Mouse (Mus musculus): Measurements from ENCODE around the gene Sh3gl2. TPM values are rescaled to one million over a fixed set of nuclear protein-coding genes. Genes with fewer than 3 reads are reported as not detected.

The Sh3gl2 gene
- total and polyA plus RNA-seq, 3 experiments: not detected

DNA sequence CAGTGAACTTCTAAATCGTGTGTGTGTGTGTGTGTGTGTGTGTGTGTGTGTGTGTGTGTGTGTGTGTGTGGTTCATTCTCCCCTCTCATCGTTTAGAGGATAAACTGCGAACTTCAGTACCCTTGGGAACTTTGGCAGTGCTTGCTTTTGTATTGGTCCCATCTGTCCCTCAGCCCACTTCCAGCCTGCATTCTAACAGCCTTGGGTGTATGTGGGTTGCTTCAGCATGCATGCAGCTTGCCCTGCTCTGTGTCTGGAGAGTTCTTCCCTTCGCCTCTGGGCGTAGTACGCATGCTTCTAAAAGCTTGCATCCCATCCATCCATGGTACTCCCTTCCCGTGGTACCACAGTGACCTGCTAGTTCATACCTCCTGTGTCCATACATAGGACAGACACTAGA, 200.3 kb downstream of the Sh3gl2 start:
- Histone ChIP-seq H3K27me3 (replicated peaks) (no peaks in the 10 kb centered on the region), H3K4me2 (ENCODE audit: insufficient read depth, low read depth, poor library complexity, severe bottlenecking) (no peak overlapping the region), H3K79me2 (replicated peaks; ENCODE audit: control insufficient read depth, extremely low read depth, insufficient read depth, poor library complexity, severe bottlenecking) (no peaks in the 10 kb centered on the region), H3K27ac (ENCODE audit: insufficient read depth, low read depth) (no peak overlapping the region), H3K36me3 (replicated peaks in 1 of 2; ENCODE audit: control insufficient read depth in 1 of 2, insufficient read depth in 1 of 2, low read length in 1 of 2) (no peaks in the 10 kb centered on the region), H3K9ac (ENCODE audit: insufficient read depth, low read depth) (no peak overlapping the region), H3K4me3 (replicated peaks in 1 of 3; ENCODE audit: low read depth in 2 of 3, low read length in 2 of 3, poor library complexity in 1 of 3) (no peak overlapping the region), H3K9me3 (replicated peaks; ENCODE audit: low read length) (peaks cover 56% of the 10 kb centered on the region), H3K4me1 (ENCODE audit: control insufficient read depth in 1 of 2, insufficient read depth in 2 of 2) (no peaks in the 10 kb centered on the region)
- in situ Hi-C loops (cut with MboI; ENCODE audit: low pct_ligation_motif_present, low pct_unique_long_range_greater_than_20kb, low sequenced_read_pairs) (no loop called here), dilution Hi-C loops (cut with MboI; ENCODE audit: extremely low pct_ligation_motif_present, extremely low pct_unique_long_range_greater_than_20kb, low sequenced_read_pairs) (no loop called here)
- TF ChIP-seq MYC (IDR thresholded peaks at IDR 0.05; ENCODE audit: low read depth, low read length): no peak
- TF ChIP-seq USF2 (conservative IDR thresholded peaks at IDR 0.05; ENCODE audit: low read depth, low read length): no peak
- no peak for TF ChIP-seq PAX5 (IDR thresholded peaks at IDR 0.05; ENCODE audit: low read length)
- no peak for TF ChIP-seq MAFK (IDR thresholded peaks at IDR 0.05; ENCODE audit: insufficient replicate concordance, low read length)
- TF ChIP-seq JUND (conservative IDR thresholded peaks at IDR 0.05; ENCODE audit: low read depth, low read length): no peak
- no peak for TF ChIP-seq USF1 (IDR thresholded peaks at IDR 0.05; ENCODE audit: low read depth, low read length)
- TF ChIP-seq SMC3 (IDR thresholded peaks at IDR 0.05; ENCODE audit: low read depth, low read length): no peak
- no peak for TF ChIP-seq CHD1 (IDR thresholded peaks at IDR 0.05; ENCODE audit: low read depth, low read length)
- no peak for DNase-seq (ENCODE audit: extremely low read depth)

- in situ Hi-C loops (cut with MboI; ENCODE audit: low pct_ligation_motif_present, low pct_unique_long_range_greater_than_20kb, low sequenced_read_pairs) (no loop called here), dilution Hi-C loops (cut with MboI; ENCODE audit: extremely low pct_ligation_motif_present, extremely low pct_unique_long_range_greater_than_20kb, low sequenced_read_pairs) (no loop called here)
- DNase-seq (ENCODE audit: extremely low read depth): no peak
Observed at GRCm38 (mm10) chr4:85416466-85416865, 211.5 kb downstream of the Sh3gl2 start.

More at GRCm38 (mm10) chr4:85416466-85416865, 211.5 kb downstream of the Sh3gl2 start:
- Histone ChIP-seq H3K9ac (ENCODE audit: insufficient read depth, low read depth) (no peak overlapping the region), H3K9me3 (replicated peaks; ENCODE audit: low read length) (peaks cover 44% of the 10 kb centered on the region), H3K79me2 (replicated peaks; ENCODE audit: control insufficient read depth, extremely low read depth, insufficient read depth, poor library complexity, severe bottlenecking) (no peaks in the 10 kb centered on the region), H3K4me1 (ENCODE audit: control insufficient read depth in 1 of 2, insufficient read depth in 2 of 2) (no peaks in the 10 kb centered on the region), H3K36me3 (replicated peaks in 1 of 2; ENCODE audit: control insufficient read depth in 1 of 2, insufficient read depth in 1 of 2, low read length in 1 of 2) (no peaks in the 10 kb centered on the region), H3K27ac (ENCODE audit: insufficient read depth, low read depth) (no peak overlapping the region), H3K27me3 (replicated peaks) (no peaks in the 10 kb centered on the region), H3K4me2 (ENCODE audit: insufficient read depth, low read depth, poor library complexity, severe bottlenecking) (no peak overlapping the region), H3K4me3 (replicated peaks in 1 of 3; ENCODE audit: low read depth in 2 of 3, low read length in 2 of 3, poor library complexity in 1 of 3) (no peak overlapping the region)
- TF ChIP-seq NELFE (IDR thresholded peaks at IDR 0.05; ENCODE audit: low read depth, low read length) (no peak), E2F4 (IDR thresholded peaks at IDR 0.05; ENCODE audit: insufficient replicate concordance, low read depth, low read length) (no peak), MYC (IDR thresholded peaks at IDR 0.05; ENCODE audit: low read depth, low read length) (no peak), UBTF (IDR thresholded peaks at IDR 0.05; ENCODE audit: low read depth, low read length) (no peak), CTCF (conservative IDR thresholded peaks at IDR 0.05 in 1 of 2, IDR thresholded peaks at IDR 0.05 in 1 of 2; ENCODE audit: low read depth in 2 of 2, low read length in 2 of 2) (no peak), MAFK (IDR thresholded peaks at IDR 0.05; ENCODE audit: insufficient replicate concordance, low read length) (no peak), ELF1 (IDR thresholded peaks at IDR 0.05; ENCODE audit: low read depth, low read length) (no peak), POLR2AphosphoS2 (IDR thresholded peaks at IDR 0.05; ENCODE audit: low read depth, low read length) (no peak), KAT2A (IDR thresholded peaks at IDR 0.05; ENCODE audit: insufficient replicate concordance, low read length) (no peak), SIN3A (IDR thresholded peaks at IDR 0.05; ENCODE audit: low read length) (no peak), ETS1 (conservative IDR thresholded peaks at IDR 0.05; ENCODE audit: low read depth, low read length) (no peak), ZNF384 (IDR thresholded peaks at IDR 0.05; ENCODE audit: low read depth, low read length) (no peak), USF2 (conservative IDR thresholded peaks at IDR 0.05; ENCODE audit: low read depth, low read length) (no peak), JUND (conservative IDR thresholded peaks at IDR 0.05; ENCODE audit: low read depth, low read length) (no peak), MEF2A (IDR thresholded peaks at IDR 0.05; ENCODE audit: borderline replicate concordance, low read depth, low read length) (no peak), BHLHE40 (IDR thresholded peaks at IDR 0.05; ENCODE audit: low read depth, low read length) (no peak), RAD21 (IDR thresholded peaks at IDR 0.05; ENCODE audit: low read depth, low read length) (no peak), PAX5 (IDR thresholded peaks at IDR 0.05; ENCODE audit: low read length) (no peak), TCF12 (IDR thresholded peaks at IDR 0.05; ENCODE audit: low read depth, low read length) (no peak)
